Mouse (Mus musculus) liver, postnatal 0 days (tissue): ENCODE results near the gene Cep152.

ENCODE experiments used
- CTCF ChIP-seq: sonication (generic); IDR thresholded peaks from 2 replicates; pipeline ENCODE4 v1.5.1; 2016; ENCODE audit warnings: antibody characterized with exemption, low read depth
- EP300 ChIP-seq: IDR thresholded peaks from 2 replicates; pipeline ENCODE4 v1.6.1; 2016; ENCODE audit warnings: antibody characterized with exemption, low read depth, mild to moderate bottlenecking

DNA sequence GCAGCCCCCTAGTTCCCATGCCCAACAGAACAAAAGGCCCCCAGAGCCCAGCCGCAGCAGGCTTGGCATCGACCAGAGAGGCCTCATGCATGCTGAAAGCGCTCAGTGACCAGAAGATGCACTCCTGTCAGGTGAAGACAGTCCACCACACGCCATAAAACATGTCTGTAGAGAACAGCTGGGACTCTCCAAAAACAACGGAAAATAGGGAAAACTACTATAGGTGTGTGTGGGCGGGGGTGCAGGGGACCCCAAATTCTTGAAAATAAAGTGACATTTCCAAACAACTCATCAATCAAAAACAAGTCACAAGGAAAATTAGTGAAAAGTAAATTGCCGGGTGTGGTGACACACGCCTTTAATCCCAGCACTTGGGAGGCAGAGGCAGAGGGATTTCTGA, 62.5 kb downstream of the Cep152 start:
- TF ChIP-seq CTCF (no peak), EP300 (no peak)
